Mouse (Mus musculus) G1E (cell line): ENCODE measurements around the gene Ctnnbip1.

ENCODE experiments used
- CTCF ChIP-seq: IDR thresholded peaks from 2 replicates; pipeline ENCODE4 v1.5.1; 2012; ENCODE audit warnings: low read depth, low read length, inconsistent platforms, mixed read lengths
- GATA1 ChIP-seq: IDR thresholded peaks from 2 replicates; pipeline ENCODE4 v1.6.1; 2012; ENCODE audit warnings: borderline replicate concordance, low read length, inconsistent platforms, mixed read lengths
- TAL1 ChIP-seq: conservative IDR thresholded peaks from 2 replicates; pipeline ENCODE4 v1.6.1; 2012; ENCODE audit warnings: low read depth, low read length, inconsistent platforms, mixed read lengths

GRCm38 (mm10) chr4:149611376-149612044 lies 93.5 kb downstream of the Ctnnbip1 start:
- TF ChIP-seq CTCF (peak; percentile 27; the same call in 1 of the 2 replicates), GATA1 (no peak), TAL1 (no peak)
